Mouse (Mus musculus): ENCODE data around the gene Slc48a1. TPM values are rescaled to one million over a fixed set of nuclear protein-coding genes. Genes with fewer than 3 reads are reported as not detected.

Slc48a1 gene
- polyA plus RNA-seq, 1 experiment, result 22.1 TPM

DNA sequence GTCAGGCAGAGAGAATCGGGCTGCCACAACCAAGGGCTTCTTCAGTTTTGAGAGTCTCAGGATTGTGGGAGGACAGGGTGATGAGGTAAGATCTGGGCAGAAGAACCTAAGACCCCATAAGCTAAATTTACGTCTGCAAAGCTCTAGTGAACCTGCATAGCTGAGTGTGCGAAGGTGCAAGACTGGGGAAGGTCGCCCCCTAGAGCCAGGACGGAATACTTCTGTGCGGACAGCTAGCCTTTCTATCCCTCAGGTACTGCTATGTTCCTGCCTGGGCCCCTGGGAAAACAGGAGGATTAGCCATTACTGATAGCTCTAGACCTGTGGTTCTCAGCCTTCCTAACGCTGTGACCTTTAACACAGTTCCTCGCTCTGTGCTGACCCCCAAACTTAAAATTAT lies 1.8 kb upstream of the Slc48a1 start:
- H3K36me3 ChIP-seq (ENCODE audit: control insufficient read depth, insufficient read depth, low read length), result no peaks in the 10 kb centered on the region
- TF ChIP-seq CTCF (IDR thresholded peaks at IDR 0.05; ENCODE audit: extremely low read depth, insufficient read length, insufficient replicate concordance, low read depth, low read length) (peak; percentile 77; the same call in 1 of the 2 replicates), POLR2A (IDR thresholded peaks at IDR 0.05; ENCODE audit: low read depth, low read length) (no peak)
- 8% methylated on average over 8 of the region's 8 CpGs for WGBS
- no peaks in the 10 kb centered on the region for H3K27me3 ChIP-seq (ENCODE audit: control insufficient read depth, insufficient read depth, low read length)
- peaks cover 3% of the 10 kb centered on the region; the same call in 1 of the 2 replicates for H3K4me1 ChIP-seq (ENCODE audit: control insufficient read depth, insufficient read depth, insufficient read length, low read length)
- H3K4me3 ChIP-seq (ENCODE audit: low read depth, low read length), result no peak overlapping the region
- no peak overlapping the region for H3K27ac ChIP-seq (ENCODE audit: insufficient read depth, low read depth, low read length)

DNA sequence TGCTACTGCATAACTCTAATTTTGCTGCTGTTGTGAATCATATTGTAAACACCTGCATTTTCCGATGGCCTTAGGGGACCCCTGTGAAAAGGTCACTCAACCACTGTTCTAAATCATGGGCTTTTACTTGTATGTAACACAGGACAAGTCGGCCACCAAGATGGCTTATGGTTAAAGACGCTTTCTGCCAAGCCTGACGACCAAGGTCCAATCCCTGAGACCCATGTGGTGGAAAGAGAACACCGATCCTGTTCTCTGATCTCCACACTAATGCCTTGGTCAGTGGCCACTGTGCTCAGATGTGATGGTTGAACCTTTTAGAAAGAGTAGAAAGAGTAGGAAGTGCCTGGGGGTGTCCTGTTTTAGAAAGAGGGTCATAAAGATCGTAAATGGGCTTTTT lies 1.4 kb upstream of the Slc48a1 start:
- WGBS, result 77% methylated on average over 6 of the region's 6 CpGs
- H3K27me3 ChIP-seq (ENCODE audit: control insufficient read depth, insufficient read depth, low read length), result no peaks in the 10 kb centered on the region
- no peak overlapping the region for H3K27ac ChIP-seq (ENCODE audit: insufficient read depth, low read depth, low read length)
- peaks cover 3% of the 10 kb centered on the region; the same call in 1 of the 2 replicates for H3K4me1 ChIP-seq (ENCODE audit: control insufficient read depth, insufficient read depth, insufficient read length, low read length)
- H3K36me3 ChIP-seq (ENCODE audit: control insufficient read depth, insufficient read depth, low read length), result no peaks in the 10 kb centered on the region
- no peak overlapping the region for H3K4me3 ChIP-seq (ENCODE audit: low read depth, low read length)
- no peak for TF ChIP-seq POLR2A (IDR thresholded peaks at IDR 0.05; ENCODE audit: low read depth, low read length)
- TF ChIP-seq CTCF (IDR thresholded peaks at IDR 0.05; ENCODE audit: extremely low read depth, insufficient read length, insufficient replicate concordance, low read depth, low read length), result no peak

DNA sequence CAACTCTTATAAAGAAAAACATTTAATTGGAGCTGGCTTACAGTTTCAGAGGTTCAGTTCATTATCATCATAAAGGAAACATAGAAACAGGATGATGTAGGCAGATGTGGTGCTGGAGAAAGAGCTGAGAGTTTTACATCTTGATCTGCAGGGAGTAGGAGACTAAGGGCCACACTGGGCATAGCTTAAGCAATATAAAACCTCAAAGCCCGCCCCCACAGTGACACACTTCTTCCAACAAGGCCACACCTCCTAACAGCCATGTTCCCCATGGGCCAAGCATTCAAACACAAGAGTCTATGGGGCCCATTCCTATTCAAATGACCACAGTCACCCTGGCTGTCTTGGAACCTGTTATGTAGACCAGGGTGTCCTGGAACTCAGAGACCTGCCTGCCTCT lies 1.3 kb downstream of the Slc48a1 start:
- no peaks in the 10 kb centered on the region for H3K27me3 ChIP-seq (ENCODE audit: control insufficient read depth, insufficient read depth, low read length)
- no peak overlapping the region for H3K27ac ChIP-seq (ENCODE audit: insufficient read depth, low read depth, low read length)
- TF ChIP-seq CTCF (IDR thresholded peaks at IDR 0.05; ENCODE audit: extremely low read depth, insufficient read length, insufficient replicate concordance, low read depth, low read length) (no peak), POLR2A (IDR thresholded peaks at IDR 0.05; ENCODE audit: low read depth, low read length) (no peak)
- H3K4me3 ChIP-seq (ENCODE audit: low read depth, low read length), result no peak overlapping the region
- H3K36me3 ChIP-seq (ENCODE audit: control insufficient read depth, insufficient read depth, low read length), result no peaks in the 10 kb centered on the region
- 89% methylated on average over 1 of the region's 1 CpGs for WGBS
- no peaks in the 10 kb centered on the region; the same call in 1 of the 2 replicates for H3K4me1 ChIP-seq (ENCODE audit: control insufficient read depth, insufficient read depth, insufficient read length, low read length)

DNA sequence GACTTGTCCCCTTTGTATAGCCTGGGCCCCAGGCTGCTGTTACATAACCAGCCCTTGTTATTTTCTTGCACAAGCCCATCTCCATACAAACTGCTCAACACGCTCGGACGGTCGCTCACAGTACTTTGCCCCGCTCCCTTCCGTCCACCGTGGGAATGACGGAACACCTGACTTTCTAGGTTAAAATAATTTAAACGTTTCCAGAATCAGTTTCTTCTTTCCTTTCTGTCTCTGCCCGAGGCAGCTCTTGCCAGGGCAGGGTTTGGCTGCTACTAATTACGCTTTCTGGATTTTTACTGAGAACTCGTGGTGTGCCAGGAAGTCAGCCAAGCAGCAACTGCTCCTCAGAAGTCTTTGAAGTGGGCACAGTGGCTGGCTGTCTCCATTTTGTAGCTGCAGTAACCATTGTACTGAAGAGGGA lies 2.3 kb downstream of the Slc48a1 start:
- H3K4me3 ChIP-seq (ENCODE audit: low read depth, low read length), result no peak overlapping the region
- 72% methylated on average over 12 of the region's 12 CpGs for WGBS
- H3K36me3 ChIP-seq (ENCODE audit: control insufficient read depth, insufficient read depth, low read length), result no peaks in the 10 kb centered on the region
- H3K27me3 ChIP-seq (ENCODE audit: control insufficient read depth, insufficient read depth, low read length), result no peaks in the 10 kb centered on the region
- H3K4me1 ChIP-seq (ENCODE audit: control insufficient read depth, insufficient read depth, insufficient read length, low read length), result no peaks in the 10 kb centered on the region; the same call in 1 of the 2 replicates
- no peak overlapping the region for H3K27ac ChIP-seq (ENCODE audit: insufficient read depth, low read depth, low read length)
- TF ChIP-seq CTCF (IDR thresholded peaks at IDR 0.05; ENCODE audit: extremely low read depth, insufficient read length, insufficient replicate concordance, low read depth, low read length), result no peak
- no peak for TF ChIP-seq POLR2A (IDR thresholded peaks at IDR 0.05; ENCODE audit: low read depth, low read length)

DNA sequence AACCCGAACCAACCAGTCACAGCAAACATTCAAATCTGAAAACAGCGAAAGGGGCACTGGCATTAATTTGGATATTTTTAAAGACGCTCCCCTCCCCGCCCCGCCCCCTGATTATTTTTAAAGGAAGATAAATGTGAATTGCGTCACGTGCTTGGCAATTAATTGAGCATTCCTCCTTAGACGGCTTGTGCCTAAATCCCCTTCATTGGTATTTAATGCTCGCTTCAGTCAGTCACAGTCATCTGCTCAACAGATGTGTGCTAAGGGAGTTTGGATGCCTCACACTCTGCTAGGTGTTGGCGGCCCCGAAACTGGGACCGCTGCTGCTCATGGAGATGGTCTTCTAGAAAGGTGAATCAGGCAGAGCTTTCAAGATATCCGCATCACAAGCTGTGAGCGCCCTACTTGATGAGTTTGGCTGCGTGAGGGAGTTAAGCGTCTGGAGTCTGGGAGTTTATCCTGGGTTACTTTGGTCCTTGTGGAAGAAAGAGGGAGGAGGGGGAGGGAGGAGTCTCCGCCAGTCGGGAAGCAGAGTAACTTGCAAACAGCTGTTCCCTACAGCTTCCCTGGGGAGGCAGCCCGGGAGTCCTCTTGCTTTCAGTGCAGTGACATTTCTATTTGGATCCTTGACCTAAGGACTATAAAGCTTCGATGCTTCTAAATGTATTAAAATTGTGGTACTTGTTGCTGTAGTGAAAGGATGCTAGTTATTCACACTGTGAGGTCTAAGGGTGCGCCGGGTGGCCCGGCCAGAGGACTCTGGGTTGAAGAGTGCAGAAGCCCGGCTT lies 3.8 kb downstream of the Slc48a1 start:
- Histone ChIP-seq H3K4me3 (ENCODE audit: low read depth, low read length) (peak overlapping the region; percentile 13), H3K27ac (ENCODE audit: insufficient read depth, low read depth, low read length) (0 out of 2 replicates have a peak overlapping the region, but pooled peaks have one; percentile 10), H3K36me3 (ENCODE audit: control insufficient read depth, insufficient read depth, low read length) (no peaks in the 10 kb centered on the region), H3K4me1 (ENCODE audit: control insufficient read depth, insufficient read depth, insufficient read length, low read length) (peaks cover 10% of the 10 kb centered on the region), H3K27me3 (ENCODE audit: control insufficient read depth, insufficient read depth, low read length) (no peaks in the 10 kb centered on the region)
- TF ChIP-seq POLR2A (IDR thresholded peaks at IDR 0.05; ENCODE audit: low read depth, low read length) (no peak), CTCF (IDR thresholded peaks at IDR 0.05; ENCODE audit: extremely low read depth, insufficient read length, insufficient replicate concordance, low read depth, low read length) (no peak)
- WGBS, result 23% methylated on average over 24 of the region's 24 CpGs

DNA sequence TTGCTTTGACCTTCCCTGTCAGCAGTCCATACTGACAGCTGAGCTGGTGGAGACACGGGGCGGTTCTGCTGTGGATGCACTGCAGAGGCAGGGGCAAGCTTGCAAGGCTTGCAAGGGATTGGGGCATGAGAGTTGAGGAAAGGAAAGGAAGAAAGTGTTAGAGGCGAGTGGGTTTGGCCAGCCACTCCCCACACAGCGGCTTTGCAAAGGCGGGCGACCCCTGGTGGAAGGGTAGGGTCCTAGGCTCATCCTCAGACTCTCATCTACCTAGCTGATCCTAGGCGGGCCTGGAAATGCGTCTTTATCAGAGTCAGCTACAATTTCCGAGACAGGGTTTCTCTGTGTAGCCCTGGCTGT lies 4.4 kb downstream of the Slc48a1 start:
- H3K36me3 ChIP-seq (ENCODE audit: control insufficient read depth, insufficient read depth, low read length), result no peaks in the 10 kb centered on the region
- TF ChIP-seq CTCF (IDR thresholded peaks at IDR 0.05; ENCODE audit: extremely low read depth, insufficient read length, insufficient replicate concordance, low read depth, low read length), result peak; percentile 70
- TF ChIP-seq POLR2A (IDR thresholded peaks at IDR 0.05; ENCODE audit: low read depth, low read length), result no peak
- no peaks in the 10 kb centered on the region for H3K27me3 ChIP-seq (ENCODE audit: control insufficient read depth, insufficient read depth, low read length)
- 0 out of 2 replicates have a peak overlapping the region, but pooled peaks have one; percentile 10 for H3K27ac ChIP-seq (ENCODE audit: insufficient read depth, low read depth, low read length)
- WGBS, result 5% methylated on average over 9 of the region's 9 CpGs
- H3K4me3 ChIP-seq (ENCODE audit: low read depth, low read length), result peak overlapping the region; percentile 13
- H3K4me1 ChIP-seq (ENCODE audit: control insufficient read depth, insufficient read depth, insufficient read length, low read length), result peaks cover 10% of the 10 kb centered on the region

DNA sequence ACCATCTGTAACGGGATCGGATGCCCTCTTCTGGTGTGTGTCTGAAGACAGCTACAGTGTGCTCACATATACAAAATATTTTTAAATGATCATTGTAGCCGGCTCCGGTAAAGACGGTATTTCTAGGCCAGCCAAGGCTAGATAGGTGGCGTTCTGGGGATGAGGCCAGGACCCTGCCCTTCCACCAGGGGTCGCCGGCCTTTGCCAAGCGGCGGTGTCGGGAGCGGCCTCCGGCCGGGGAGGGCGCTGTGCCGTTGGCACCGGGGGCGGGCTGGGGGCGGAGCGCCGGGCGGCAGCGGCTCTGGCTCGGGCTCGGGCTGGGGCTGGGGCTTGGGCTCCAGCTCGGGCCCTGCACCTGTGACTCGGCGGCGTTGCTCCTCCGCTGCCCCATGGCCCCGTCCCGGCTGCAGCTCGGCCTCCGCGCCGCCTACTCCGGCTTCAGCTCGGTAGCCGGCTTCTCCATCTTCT lies 5.8 kb downstream of the Slc48a1 start:
- Histone ChIP-seq H3K36me3 (ENCODE audit: control insufficient read depth, insufficient read depth, low read length) (no peaks in the 10 kb centered on the region), H3K27me3 (ENCODE audit: control insufficient read depth, insufficient read depth, low read length) (no peaks in the 10 kb centered on the region), H3K4me3 (ENCODE audit: low read depth, low read length) (peak overlapping the region; percentile 94), H3K4me1 (ENCODE audit: control insufficient read depth, insufficient read depth, insufficient read length, low read length) (peaks cover 12% of the 10 kb centered on the region), H3K27ac (ENCODE audit: insufficient read depth, low read depth, low read length) (no peak overlapping the region)
- WGBS, result 2% methylated on average over 38 of the region's 39 CpGs
- TF ChIP-seq POLR2A (IDR thresholded peaks at IDR 0.05; ENCODE audit: low read depth, low read length), result peak; percentile 48
- peak; percentile 98 for TF ChIP-seq CTCF (IDR thresholded peaks at IDR 0.05; ENCODE audit: extremely low read depth, insufficient read length, insufficient replicate concordance, low read depth, low read length)

All from small intestine, adult 2 months (tissue).